Mouse (Mus musculus) liver, adult 2 months (tissue): ENCODE results near the gene Gm28038.

ENCODE experiments used
- CTCF ChIP-seq: fragments of 200-500 bp; IDR thresholded peaks from 2 replicates; pipeline ENCODE4 v1.5.1; 2011; ENCODE audit warnings: low read depth, low read length, control low read depth
- POLR2A ChIP-seq: fragments of 200-500 bp; IDR thresholded peaks from 2 replicates; pipeline ENCODE4 v1.6.1; 2011; ENCODE audit warnings: low read length, control low read depth; ENCODE audit not compliant: insufficient read depth; ENCODE audit errors: extremely low read depth

GRCm38 (mm10) chr2:30267466-30267865 is 13.4 kb upstream of the Gm28038 start:
- TF ChIP-seq CTCF (no peak), POLR2A (no peak)
